Mouse (Mus musculus) NIH3T3 (cell line): ENCODE measurements around the gene Zfp949.
"Not testable (repeated sequence)": the region's sequence is repeated elsewhere in the genome, so short reads cannot be mapped to it uniquely, and the experiment has no call there.

Experiments
- DNase-seq: peaks from one replicate; pipeline ENCODE4 v3.0.0-alpha.2; 2012; ENCODE audit warnings: low read depth

Zfp949 gene

DNA sequence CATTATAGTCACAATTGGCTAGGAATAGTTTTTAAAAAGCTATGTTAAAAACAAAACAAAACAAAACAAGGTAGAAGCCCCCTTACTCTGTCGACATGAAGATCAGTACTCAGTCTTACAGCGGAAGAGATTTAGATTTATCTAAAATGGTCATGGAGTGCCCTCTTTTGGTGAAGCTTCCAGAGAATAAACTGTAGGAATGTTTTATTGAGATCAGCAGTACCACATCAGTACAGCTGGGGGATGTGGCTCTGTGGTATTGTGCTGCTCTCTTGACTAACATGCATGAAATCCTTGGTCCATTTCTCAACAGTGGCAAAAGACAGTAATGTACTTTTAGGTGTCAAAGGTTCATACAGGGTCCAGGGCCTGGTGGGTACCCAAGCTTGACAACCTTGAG is 5.0 kb upstream of the Zfp949 start:
- peak; percentile 76 for DNase-seq

DNA sequence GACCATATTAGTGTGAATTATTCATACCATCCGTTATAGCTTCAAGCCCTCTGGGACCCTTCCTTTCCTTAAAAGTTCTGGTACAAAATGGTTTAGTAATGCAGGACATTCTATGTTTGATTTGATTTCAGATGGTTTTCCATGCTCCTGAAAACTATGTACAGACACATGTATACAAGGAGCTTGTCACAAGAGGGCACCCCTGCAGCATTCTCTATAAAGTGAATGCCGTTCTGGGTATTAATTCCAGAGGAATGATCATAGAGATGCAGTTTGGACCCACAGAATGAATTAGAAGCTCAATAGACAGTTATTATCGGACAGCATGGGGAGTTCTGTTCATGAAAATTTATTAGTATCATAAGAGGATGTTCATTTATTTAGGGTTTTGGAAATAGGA is 2.3 kb upstream of the Zfp949 start:
- peak; percentile 61 for DNase-seq

DNA sequence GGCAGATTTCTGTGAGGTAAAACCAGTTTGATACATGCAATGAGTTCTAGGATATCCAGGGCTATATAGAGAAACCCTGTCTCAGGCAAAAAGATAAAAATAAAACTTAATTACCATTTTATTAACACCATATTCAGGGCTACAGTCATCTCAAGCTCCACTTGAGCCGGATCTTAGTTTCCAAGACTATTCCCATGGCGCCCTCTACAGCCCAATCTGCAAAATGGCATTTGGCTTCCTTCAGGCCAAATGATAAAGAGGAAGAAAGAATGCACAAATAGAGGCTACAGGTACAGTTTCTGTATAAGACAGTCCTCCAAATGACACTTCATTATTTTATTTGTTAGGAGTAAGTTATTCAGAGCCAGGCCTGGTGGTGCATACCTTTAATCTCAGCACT is 1.7 kb upstream of the Zfp949 start:
- DNase-seq, result peak; percentile 68

DNA sequence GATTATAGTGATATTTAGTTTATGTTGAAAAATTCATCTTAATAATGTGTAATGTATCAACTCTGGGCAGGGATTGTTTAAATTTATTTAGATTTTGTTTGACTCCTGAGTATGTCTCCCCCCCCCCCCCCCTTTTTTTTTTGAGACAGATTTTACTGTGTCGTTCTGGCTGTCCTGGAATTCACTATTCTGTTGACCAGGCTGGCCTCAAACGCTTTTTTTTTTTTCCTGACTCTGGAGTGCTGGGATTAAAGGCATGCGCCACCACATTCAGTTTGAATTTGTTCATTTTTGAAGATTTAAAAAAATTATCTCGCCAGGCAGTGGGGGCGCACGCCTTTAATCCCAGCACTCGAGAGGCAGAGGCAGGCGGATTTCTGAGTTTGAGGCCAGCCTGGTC is 1.2 kb upstream of the Zfp949 start:
- no peak for DNase-seq

DNA sequence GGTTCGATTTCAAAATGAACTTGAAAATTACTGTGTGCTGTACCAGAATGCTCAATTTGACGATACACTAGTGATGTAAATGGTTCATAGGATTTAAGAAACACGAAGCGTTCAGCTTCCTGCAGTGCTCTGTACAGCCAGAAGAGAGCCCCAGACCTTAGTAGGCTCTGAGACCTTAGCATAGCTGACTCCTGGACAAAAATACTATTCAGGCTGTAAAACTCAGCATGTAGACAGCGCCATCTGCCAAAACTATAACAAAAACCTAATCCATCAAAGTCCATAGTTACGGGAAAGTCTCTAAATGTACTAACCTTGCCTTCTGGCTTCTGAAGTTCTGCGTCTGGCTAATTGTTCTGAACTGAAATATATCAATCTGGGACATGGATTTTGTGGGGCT is 550 bp upstream of the Zfp949 start:
- peak; percentile 79 for DNase-seq

DNA sequence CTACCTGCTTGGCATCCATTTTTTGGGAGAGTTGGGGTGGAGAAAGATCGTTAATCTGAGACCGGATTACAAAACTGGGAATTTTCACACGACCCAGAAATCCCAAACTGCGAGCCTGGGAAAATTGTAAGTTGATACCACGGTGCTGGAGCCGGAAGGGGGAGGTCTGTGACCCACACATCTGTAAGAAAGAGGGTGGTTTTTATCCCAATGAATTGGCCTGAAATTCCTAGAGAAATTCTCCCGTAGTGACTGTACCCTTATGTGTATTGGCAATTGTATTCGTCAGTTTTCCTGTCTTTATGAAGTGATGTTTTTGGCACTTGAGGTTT is 760 bp downstream of the Zfp949 start:
- DNase-seq, result peak; percentile 59

DNA sequence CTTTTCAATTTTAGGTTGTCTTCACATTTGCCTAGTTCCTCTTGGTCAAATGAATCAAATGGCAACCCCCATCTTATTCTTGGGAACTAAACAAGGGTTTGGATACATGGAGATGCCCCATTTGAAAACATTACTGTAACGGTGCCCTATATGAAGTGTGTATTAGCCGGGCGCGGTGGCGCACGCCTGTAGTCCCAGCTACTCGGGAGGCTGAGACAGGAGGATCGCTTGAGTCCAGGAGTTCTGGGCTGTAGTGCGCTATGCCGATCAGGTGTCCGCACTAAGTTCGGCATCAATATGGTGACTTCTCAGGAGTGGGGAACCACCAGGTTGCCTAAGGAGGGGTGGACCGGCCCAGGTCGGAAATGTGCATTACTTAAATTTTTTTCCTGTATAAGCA is 5.3 kb downstream of the Zfp949 start:
- DNase-seq, result no peak

DNA sequence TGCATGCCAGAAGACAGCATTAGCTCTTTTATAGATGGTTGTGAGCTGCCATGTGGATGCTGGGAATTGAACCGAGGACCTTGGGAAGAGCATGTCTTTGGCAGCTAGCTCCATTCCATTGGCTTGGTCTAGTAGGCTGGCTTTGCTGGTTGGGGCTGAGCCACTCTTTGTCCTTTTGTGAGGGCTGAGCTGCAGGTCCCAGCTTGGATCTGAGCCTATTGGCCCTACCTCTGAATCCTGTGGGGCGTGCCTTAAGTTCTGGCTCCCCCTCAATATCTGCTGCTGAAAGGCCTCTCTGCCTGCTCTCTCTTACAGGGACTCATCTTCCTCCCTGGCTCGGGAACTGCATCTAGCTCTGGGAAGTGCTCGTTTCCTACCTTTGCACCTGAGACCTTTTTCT is 10.3 kb downstream of the Zfp949 start:
- no peak for DNase-seq

DNA sequence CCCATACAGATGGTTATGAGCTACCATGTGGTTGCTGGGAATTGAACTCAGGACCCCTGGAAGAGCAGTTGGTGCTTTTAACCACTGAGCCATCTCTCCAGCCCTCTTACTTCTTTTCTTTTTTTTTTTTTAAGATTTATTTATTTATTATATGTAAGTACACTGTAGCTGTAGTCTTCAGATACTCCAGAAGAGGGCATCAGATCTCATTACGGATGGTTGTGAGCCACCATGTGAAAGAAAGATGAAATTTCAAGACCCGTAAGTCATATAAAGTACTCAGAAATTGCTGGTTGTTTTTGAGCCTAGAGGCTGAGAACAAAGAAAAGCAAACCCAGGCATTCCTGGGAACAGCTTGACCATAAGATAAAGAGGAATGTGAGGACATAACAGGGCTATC is 13.7 kb downstream of the Zfp949 start:
- DNase-seq, result peak; percentile 12

DNA sequence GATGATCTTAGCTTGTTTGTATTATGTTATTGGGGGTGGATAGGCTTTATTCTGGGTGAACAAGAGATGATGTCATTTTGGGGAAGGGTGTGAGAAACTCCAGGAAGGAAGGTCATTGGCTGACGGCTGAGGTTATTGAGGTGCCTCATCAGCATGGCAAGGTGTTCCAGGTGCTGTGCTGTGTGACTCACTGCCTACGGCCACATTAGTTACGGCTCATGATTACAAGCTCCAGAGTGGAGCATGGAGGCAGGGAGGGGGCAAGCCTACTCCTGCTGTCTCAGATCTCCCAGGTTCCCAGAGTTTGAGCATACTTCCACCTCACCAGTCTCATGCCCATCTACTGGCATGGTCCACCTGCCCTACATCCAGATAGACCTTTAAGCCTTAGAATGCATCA is 22.7 kb downstream of the Zfp949 start:
- DNase-seq, result not testable (repeated sequence)

DNA sequence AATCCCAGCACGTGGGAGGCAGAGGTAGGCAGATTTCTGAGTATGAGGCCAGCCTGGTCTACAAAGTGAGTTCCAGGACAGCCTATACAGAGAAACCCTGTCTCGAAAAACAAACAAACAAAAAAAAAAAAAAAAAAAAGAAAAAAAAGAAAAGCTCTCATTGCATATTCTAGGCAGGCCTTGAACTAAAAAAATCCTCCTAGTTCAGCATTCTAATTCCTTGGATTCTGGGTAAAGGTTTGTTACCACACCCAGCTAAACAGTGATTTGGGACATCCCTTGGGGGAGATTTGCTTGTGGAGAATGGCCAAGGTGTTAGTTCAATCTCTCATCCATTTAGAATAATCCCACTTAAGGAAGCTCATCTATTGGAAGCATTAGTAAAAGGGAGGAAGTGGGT is 32.8 kb downstream of the Zfp949 start, which contains the start of gene Trim43a:
Trim43a (plus strand) TSS at position 301 of the 400 bp plus-strand sequence.
- not testable (repeated sequence) for DNase-seq

DNA sequence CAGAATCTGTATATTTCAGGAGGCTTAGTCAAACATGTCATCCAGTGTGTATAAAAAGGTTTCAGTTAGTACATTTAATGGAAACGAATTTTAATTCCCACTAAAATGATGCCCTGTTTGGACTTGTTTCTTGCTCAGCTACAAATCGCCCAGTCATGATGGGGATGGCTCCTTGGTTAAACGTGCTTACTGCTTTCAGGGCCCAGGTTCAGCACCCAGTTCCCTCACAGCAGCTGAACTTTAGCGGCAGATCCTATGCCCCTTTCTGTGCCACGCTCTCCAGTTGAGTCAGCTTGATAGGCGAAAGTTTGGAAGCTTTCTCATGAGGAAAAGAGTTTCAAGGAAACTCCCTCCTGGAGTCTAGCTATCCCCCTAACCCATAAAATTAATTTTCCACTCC is 45.9 kb downstream of the Zfp949 start:
- DNase-seq, result not testable (repeated sequence)

DNA sequence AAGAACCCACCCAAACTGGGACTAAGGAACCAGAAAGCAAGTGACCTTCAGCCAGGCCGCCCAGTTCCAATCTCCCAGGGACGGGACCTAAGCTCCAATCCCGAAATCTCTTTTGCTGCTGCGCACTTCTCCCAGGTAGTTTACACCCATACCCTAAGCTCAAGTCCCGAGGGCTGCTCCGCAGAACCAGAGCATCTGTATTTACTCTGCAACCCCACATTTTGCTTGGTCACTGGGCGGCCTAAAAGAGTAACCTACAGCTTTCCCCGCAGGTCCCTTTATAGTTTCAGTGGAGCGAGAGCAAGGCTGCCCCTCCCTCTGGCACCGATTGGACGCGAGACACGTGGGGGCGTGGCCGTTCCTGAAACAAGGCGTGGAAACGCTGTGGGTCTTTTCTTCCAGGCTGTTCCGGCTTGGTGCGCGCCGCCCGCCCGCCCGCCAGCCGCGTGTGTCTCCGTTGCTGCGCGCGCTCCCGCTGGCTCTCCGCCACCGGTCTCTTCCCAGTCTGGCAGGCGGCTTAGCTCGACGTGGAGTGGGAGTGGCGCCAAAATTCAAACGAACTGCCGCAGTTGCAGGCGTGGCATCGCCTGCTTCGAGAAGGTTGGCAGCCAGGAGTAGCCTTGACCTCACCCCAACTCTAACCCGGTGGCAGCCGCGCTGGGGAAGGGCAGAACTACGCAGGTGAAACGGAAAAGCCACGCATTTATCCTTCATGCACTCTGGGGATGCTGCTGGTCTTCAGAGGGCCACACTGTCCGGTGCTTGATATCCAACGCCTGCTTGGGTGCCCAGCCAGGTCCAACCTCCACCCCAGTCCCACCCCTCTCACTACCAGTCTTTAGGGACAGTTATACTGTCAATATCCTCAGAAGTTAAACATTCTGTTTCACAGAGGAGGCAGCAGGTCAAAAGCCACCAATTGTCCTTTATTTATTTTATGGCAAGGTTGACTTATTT is 51.7 kb downstream of the Zfp949 start:
- DNase-seq, result peak; percentile 35
